Comparison of ENCODE assay signal across 9 mouse cellular contexts in genomic region chrX:68820449-68820848, GRCm38 (mm10). TPM values are rescaled to one million over a fixed set of nuclear protein-coding genes. Genes with fewer than 3 reads are reported as not detected.
DNase-seq lines count a peak whose midpoint lies in the region; ATAC-seq and TF ChIP-seq lines count a peak whose summit lies in the region.
"Not testable (repeated sequence)": the region's sequence is repeated elsewhere in the genome, so short reads cannot be mapped to it uniquely, and the experiment has no call there.
"Had no signal": no experiment of that assay in that cellular context is flagged by ENCODE, and none has a peak within 500 bp of the region (broad histone marks: within the 10 kb centered on the region; RNA-seq: fewer than 3 reads in every experiment).

No protein-coding gene starts in this region.

- not testable (repeated sequence) for H3K4me1 ChIP-seq in forebrain, embryonic 14.5 days (ENCODE audit: control insufficient read depth, insufficient read depth, low read length); heart, embryonic 16.5 days (ENCODE audit: control insufficient read depth, insufficient read depth, low read length); intestine, embryonic 14.5 days (replicated peaks; ENCODE audit: control insufficient read depth, insufficient read depth, low read length); limb, embryonic 14.5 days (ENCODE audit: control insufficient read depth, insufficient read depth, low read length); midbrain, embryonic 13.5 days (replicated peaks)

- not testable (repeated sequence) for H3K27me3 ChIP-seq in forebrain, embryonic 14.5 days (replicated peaks; ENCODE audit: control insufficient read depth, insufficient read depth, low read length); heart, embryonic 16.5 days (ENCODE audit: control insufficient read depth, insufficient read depth, low read length); intestine, embryonic 14.5 days (replicated peaks; ENCODE audit: control insufficient read depth, insufficient read depth, low read length); limb, embryonic 14.5 days (ENCODE audit: control insufficient read depth, insufficient read depth, low read length); midbrain, embryonic 13.5 days

- not testable (repeated sequence) for H3K36me3 ChIP-seq in forebrain, embryonic 14.5 days (ENCODE audit: control insufficient read depth, insufficient read depth, low read length); heart, embryonic 16.5 days (ENCODE audit: control insufficient read depth, insufficient read depth); intestine, embryonic 14.5 days (ENCODE audit: control insufficient read depth, insufficient read depth, low read length); limb, embryonic 14.5 days (ENCODE audit: control insufficient read depth, insufficient read depth, low read length); midbrain, embryonic 13.5 days

- H3K9ac ChIP-seq in forebrain, embryonic 14.5 days (ENCODE audit: low read length); heart, embryonic 16.5 days (ENCODE audit: low read length); intestine, embryonic 14.5 days (ENCODE audit: low read length); midbrain, embryonic 13.5 days (replicated peaks): not testable (repeated sequence)
- H3K9ac ChIP-seq in limb, embryonic 14.5 days (ENCODE audit: low read depth, low read length, severe bottlenecking) = peak overlapping the region; percentile 54; the same call in 1 of the 2 replicates

- not testable (repeated sequence) for H3K4me3 ChIP-seq in forebrain, embryonic 14.5 days (ENCODE audit: low read depth, low read length); intestine, embryonic 14.5 days (ENCODE audit: low read depth, low read length)
- H3K4me3 ChIP-seq in heart, embryonic 16.5 days (ENCODE audit: low read length) = peak overlapping the region; percentile 39
- 0 out of 2 replicates have a peak overlapping the region, but pooled peaks have one; percentile 28 for H3K4me3 ChIP-seq in limb, embryonic 14.5 days (replicated peaks; ENCODE audit: low read length)
- H3K4me3 ChIP-seq in midbrain, embryonic 13.5 days (replicated peaks) = peak overlapping the region; percentile 34; the same call in 1 of the 2 replicates

- TF ChIP-seq POLR2A in limb, embryonic 14.5 days (IDR thresholded peaks at IDR 0.05; ENCODE audit: borderline replicate concordance, extremely low read depth, insufficient read depth, insufficient read length) = not testable (repeated sequence)

- peak overlapping the region; percentile 42; the same call in 1 of the 2 replicates for H3K4me2 ChIP-seq in forebrain, embryonic 14.5 days (ENCODE audit: low read length)
- peak overlapping the region; percentile 50 for H3K4me2 ChIP-seq in heart, embryonic 16.5 days (ENCODE audit: low read depth, low read length)
- H3K4me2 ChIP-seq in intestine, embryonic 14.5 days (ENCODE audit: low read length) = peak overlapping the region; percentile 36; the same call in 1 of the 2 replicates
- peak overlapping the region; percentile 26; the same call in 1 of the 2 replicates for H3K4me2 ChIP-seq in limb, embryonic 14.5 days (replicated peaks; ENCODE audit: low read depth, low read length, severe bottlenecking)
- peak overlapping the region; percentile 50 for H3K4me2 ChIP-seq in midbrain, embryonic 13.5 days (replicated peaks)

- ATAC-seq in forebrain, embryonic 14.5 days; heart, embryonic 16.5 days (replicated peaks; ENCODE audit: extremely low read depth, insufficient read depth, low FRiP score); intestine, embryonic 14.5 days (replicated peaks; ENCODE audit: low FRiP score, low TSS enrichment, low read depth); limb, embryonic 14.5 days (ENCODE audit: low FRiP score, low read depth); midbrain, embryonic 13.5 days: not testable (repeated sequence)

- DNase-seq in 3T3-L1 (ENCODE audit: low read depth, low spot score) = peak; percentile 1
- DNase-seq in embryo, embryonic 9.5 days (ENCODE audit: extremely low spot score) = peak; percentile 2
- not testable (repeated sequence) for DNase-seq in forebrain, embryonic 14.5 days (ENCODE audit: low spot score); intestine, embryonic 14.5 days (ENCODE audit: low spot score); limb, embryonic 14.5 days (ENCODE audit: low spot score)
- peak; percentile 3 for DNase-seq in retina, postnatal 1 day

- H3K27ac ChIP-seq in forebrain, embryonic 14.5 days (ENCODE audit: low read depth, low read length); heart, embryonic 16.5 days (ENCODE audit: low read length); intestine, embryonic 14.5 days (ENCODE audit: low read depth); limb, embryonic 14.5 days (replicated peaks; ENCODE audit: low read depth, low read length); midbrain, embryonic 13.5 days: not testable (repeated sequence)

- H3K9me3 ChIP-seq in forebrain, embryonic 14.5 days (replicated peaks; ENCODE audit: control insufficient read depth, low read length); heart, embryonic 16.5 days (replicated peaks; ENCODE audit: control insufficient read depth, low read length); intestine, embryonic 14.5 days (ENCODE audit: control insufficient read depth, low read length); limb, embryonic 14.5 days (ENCODE audit: control insufficient read depth, low read length); midbrain, embryonic 13.5 days: not testable (repeated sequence)

- 36% methylated on average over 2 of the region's 2 CpGs for WGBS in forebrain, embryonic 14.5 days
- WGBS in heart, embryonic 16.5 days = 38% methylated on average over 2 of the region's 2 CpGs
- 28% methylated on average over 2 of the region's 2 CpGs for WGBS in intestine, embryonic 14.5 days
- 27% methylated on average over 2 of the region's 2 CpGs for WGBS in limb, embryonic 14.5 days
- WGBS in midbrain, embryonic 13.5 days = 42% methylated on average over 2 of the region's 2 CpGs

RNA-seq across cellular contexts. Expression of gene Gm14698, which starts 0.4 kb away (rescaled TPM):
- 2.3 and 3.1 TPM in 2 replicates for polyA plus RNA-seq in forebrain, embryonic 14.5 days (2014; fragmentation: Nextera tagmentation; extraction: Ambion mirVana)
- polyA plus RNA-seq in heart, embryonic 16.5 days (2015; fragmentation: Nextera tagmentation; extraction: Ambion mirVana) = 2.7 and 6.3 TPM in 2 replicates
- 3.2 and 4.5 TPM in 2 replicates for polyA plus RNA-seq in intestine, embryonic 14.5 days (2014; fragmentation: Nextera tagmentation; extraction: Ambion mirVana)
- polyA plus RNA-seq in limb, embryonic 14.5 days (2012; rRNA removed) = 0.47 and 0.55 TPM in 2 replicates
- polyA plus RNA-seq in limb, embryonic 14.5 days (2014; fragmentation: Nextera tagmentation; extraction: Ambion mirVana) = 3.0 and 3.6 TPM in 2 replicates
- 2.8 and 4.3 TPM in 2 replicates for polyA plus RNA-seq in midbrain, embryonic 13.5 days (2015; fragmentation: Nextera tagmentation; extraction: Ambion mirVana)

RNA-seq across cellular contexts. Expression of gene Fmr1nb, which starts 58.8 kb away (rescaled TPM):
- not detected in 2 replicates for polyA plus RNA-seq in forebrain, embryonic 14.5 days (2014; fragmentation: Nextera tagmentation; extraction: Ambion mirVana)
- polyA plus RNA-seq in heart, embryonic 16.5 days (2015; fragmentation: Nextera tagmentation; extraction: Ambion mirVana) = 0.61 and 0.83 TPM in 2 replicates
- polyA plus RNA-seq in intestine, embryonic 14.5 days (2014; fragmentation: Nextera tagmentation; extraction: Ambion mirVana) = 0.28 and 0.55 TPM in 2 replicates
- 0.21 and 0.37 TPM in 2 replicates for polyA plus RNA-seq in limb, embryonic 14.5 days (2012; rRNA removed)
- polyA plus RNA-seq in limb, embryonic 14.5 days (2014; fragmentation: Nextera tagmentation; extraction: Ambion mirVana) = 0.29 TPM in 1 of 2 replicates, not detected in the other
- 0.31 and 0.34 TPM in 2 replicates for polyA plus RNA-seq in midbrain, embryonic 13.5 days (2015; fragmentation: Nextera tagmentation; extraction: Ambion mirVana)
- polyA plus RNA-seq: liver, postnatal 0 days had no signal
